Mouse (Mus musculus): ENCODE data around the gene Gjb3.

DNA sequence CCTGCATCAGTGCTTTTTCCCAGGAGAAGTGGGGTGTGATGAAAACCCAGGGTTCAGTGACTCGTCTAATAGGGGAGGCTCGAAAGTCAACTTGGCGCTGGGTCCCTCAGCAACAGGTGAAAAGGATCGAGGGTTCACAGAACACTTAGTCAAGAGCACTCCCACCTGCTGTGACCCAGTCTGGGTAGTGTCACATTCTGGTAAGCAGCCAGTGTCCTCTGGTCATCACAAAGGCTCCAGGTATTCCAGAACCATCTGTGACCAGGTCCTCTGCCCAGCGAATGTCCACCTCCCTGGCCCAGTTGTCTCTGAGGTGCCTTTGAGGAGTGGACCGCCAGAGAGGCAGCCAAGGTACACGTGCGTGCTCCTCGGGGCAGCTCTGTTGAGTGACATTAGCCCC is 19.1 kb downstream of the Gjb3 start:
- TF ChIP-seq FLI1 (IDR thresholded peaks at IDR 0.05; ENCODE audit: low read length), result no peak
- TF ChIP-seq GATA1 (IDR thresholded peaks at IDR 0.05; ENCODE audit: borderline replicate concordance, low read length), result no peak

Measured in megakaryocyte, embryonic 14.5 days (primary cell).